Mouse (Mus musculus): ENCODE data around the gene Cpn1. TPM values are rescaled to one million over a fixed set of nuclear protein-coding genes. Genes with fewer than 3 reads are reported as not detected.

Cpn1 gene
- polyA plus RNA-seq (2012; ENCODE audit: low replicate concordance): 0.43 and 1.2 TPM in 2 replicates

GRCm38 (mm10) chr19:43986069-43986794 lies at the start of gene Cpn1:
Gene Cpn1, minus strand, starts transcription at chr19:43986556.

GRCm38 (mm10) chr19:44028972-44029371 lies 42.6 kb upstream of the Cpn1 start, which contains the start of gene Cyp2c23:
Gene Cyp2c23, minus strand, starts transcription at chr19:44029208.

GRCm38 (mm10) chr19:43939769-43940689 lies 46.3 kb downstream of the Cpn1 start, which contains the start of gene Dnmbp:
Gene Dnmbp, minus strand, starts transcription at chr19:43940191.

Other genes with a start within 250 kb of the Cpn1 start
- 3.0 and 3.5 TPM in 2 replicates for gene Cutc, start 233.6 kb downstream of the Cpn1 start, polyA plus RNA-seq (2012; ENCODE audit: low replicate concordance)
- gene Cox15, start 233.6 kb downstream of the Cpn1 start, polyA plus RNA-seq (2012; ENCODE audit: low replicate concordance): 2.4 and 3.7 TPM in 2 replicates
- gene Abcc2, start 204.4 kb downstream of the Cpn1 start, polyA plus RNA-seq (2012; ENCODE audit: low replicate concordance): not detected in 2 replicates
- gene Dnmbp, start 46.4 kb downstream of the Cpn1 start, polyA plus RNA-seq (2012; ENCODE audit: low replicate concordance): 5.4 and 10.4 TPM in 2 replicates
- gene Cyp2c23, start 42.7 kb upstream of the Cpn1 start, polyA plus RNA-seq (2012; ENCODE audit: low replicate concordance): not detected in 2 replicates
- gene Erlin1, start 83.2 kb upstream of the Cpn1 start, polyA plus RNA-seq (2012; ENCODE audit: low replicate concordance): 5.7 and 8.2 TPM in 2 replicates
- 15.3 and 38.1 TPM in 2 replicates for gene Chuk, start 120.9 kb upstream of the Cpn1 start, polyA plus RNA-seq (2012; ENCODE audit: low replicate concordance)
- 3.5 and 7.9 TPM in 2 replicates for gene Cwf19l1, start 149.3 kb upstream of the Cpn1 start, polyA plus RNA-seq (2012; ENCODE audit: low replicate concordance)
- gene Bloc1s2, start 159.9 kb upstream of the Cpn1 start, polyA plus RNA-seq (2012; ENCODE audit: low replicate concordance): 80.9 and 191 TPM in 2 replicates
- not detected in 2 replicates for gene Pkd2l1, start 205.9 kb upstream of the Cpn1 start, polyA plus RNA-seq (2012; ENCODE audit: low replicate concordance)
- gene Scd3, start 216.7 kb upstream of the Cpn1 start, polyA plus RNA-seq (2012; ENCODE audit: low replicate concordance): not detected in 2 replicates

Measured in hematopoietic multipotent progenitor cell, adult 10-12 weeks (in vitro differentiated cells).